In the genomic region with DNA sequence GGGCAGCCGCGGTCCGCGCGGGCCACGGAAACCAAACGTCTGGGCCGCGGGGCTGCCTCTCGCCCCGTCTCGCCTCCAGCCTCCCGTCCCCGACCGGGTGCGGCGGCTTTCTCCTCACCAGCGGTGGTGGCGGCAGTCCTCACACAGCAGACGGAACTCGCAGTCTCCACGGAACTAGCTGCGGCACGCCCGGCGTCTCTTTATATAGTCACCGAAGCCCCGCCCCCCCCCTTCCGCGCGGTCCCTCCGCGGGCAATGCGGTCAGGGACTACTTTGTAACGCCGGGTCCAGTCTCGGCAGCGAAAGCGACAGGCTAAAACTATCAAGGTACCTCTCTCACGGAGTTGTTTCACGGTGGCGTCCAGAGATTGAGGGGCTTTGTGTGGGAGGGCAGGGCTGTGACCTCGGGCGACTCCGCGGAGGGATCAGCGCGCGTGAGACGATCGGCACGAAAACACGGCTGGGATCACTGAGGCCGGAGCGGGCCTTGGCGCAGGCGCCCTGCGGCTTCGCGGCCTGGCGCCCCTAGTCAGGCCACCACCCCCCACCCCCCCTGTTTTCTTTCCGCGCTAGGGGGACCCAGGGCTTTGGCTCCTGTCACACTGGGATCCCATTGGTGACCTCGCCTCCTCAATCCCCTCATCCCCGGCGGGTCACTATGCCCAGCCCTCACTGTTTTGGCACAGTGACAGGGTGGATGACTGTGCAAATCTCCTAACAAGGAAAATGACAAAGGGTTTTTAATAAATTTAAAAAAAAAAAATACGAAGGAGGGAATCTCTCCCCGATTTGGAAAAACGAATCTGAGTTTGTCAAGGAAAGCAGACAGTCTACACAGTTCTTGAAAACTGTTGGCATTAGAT, we compare ENCODE assay signal across 8 mouse cellular contexts. TPM values are rescaled to one million over a fixed set of nuclear protein-coding genes. Genes with fewer than 3 reads are reported as not detected.
DNase-seq lines count a peak whose midpoint lies in the region; ATAC-seq lines count a peak whose summit lies in the region.

A gene (minus strand): TSS at position 624 of the 863 bp plus-strand sequence.

- no peaks in the 10 kb centered on the region for H3K27me3 ChIP-seq in hindbrain, embryonic 12.5 days

- H3K9ac ChIP-seq in hindbrain, embryonic 12.5 days, result peak within 1 kb of the TSS; percentile 99

- H3K27ac ChIP-seq in hindbrain, embryonic 12.5 days, result peak within 1 kb of the TSS; percentile 98

- H3K36me3 ChIP-seq in hindbrain, embryonic 12.5 days, result peaks cover 12% of the 10 kb centered on the region

- H3K9me3 ChIP-seq in hindbrain, embryonic 12.5 days (replicated peaks), result no peaks in the 10 kb centered on the region

- DNase-seq in MN1 (ENCODE audit: low spot score), result peak; percentile 91
- peak; percentile 89 for DNase-seq in cerebellum, adult 9-11 months
- peak; percentile 72 to 76 for DNase-seq in frontal cortex, postnatal 14 days (ENCODE audit: low spot score in 2 of 2)
- peak; percentile 86 to 92 for DNase-seq in layer of hippocampus, postnatal 14 days (ENCODE audit: low spot score in 2 of 2)
- peak; percentile 93 for DNase-seq in lung, postnatal 14 days
- peak; percentile 84 for DNase-seq in ovary, postnatal 36 days (ENCODE audit: low spot score)
- peak; percentile 89 for DNase-seq in thymus, postnatal 14 days

- whole genome bisulfite sequencing in hindbrain, embryonic 12.5 days, result under 1% methylated on average over 65 of the region's 69 CpGs

- peaks cover 40% of the 10 kb centered on the region for H3K4me1 ChIP-seq in hindbrain, embryonic 12.5 days

- ATAC-seq in hindbrain, embryonic 12.5 days (ENCODE audit: low FRiP score), result peak; percentile 62

- H3K4me3 ChIP-seq in hindbrain, embryonic 12.5 days, result peak within 1 kb of the TSS; percentile 99

- H3K4me2 ChIP-seq in hindbrain, embryonic 12.5 days (replicated peaks), result peak within 1 kb of the TSS; percentile 99

RNA-seq across cellular contexts. Expression of the gene that starts here (rescaled TPM):
- polyA plus RNA-seq in hindbrain, embryonic 12.5 days (2016; fragmentation: Nextera tagmentation; extraction: Ambion mirVana), result 1,117 and 1,167 TPM in 2 replicates
- total RNA-seq in layer of hippocampus, postnatal 14 days (2021), result 100 to 1,000 TPM; 755 to 828 TPM

Comparison
In these comparisons a context has a peak if more than half of its experiments do, and no peak if none do; other contexts are left out.
1. Peak in every context shown above with its lines: DNase-seq, ATAC-seq, H3K4me3 ChIP-seq and H3K27ac ChIP-seq.